Mouse (Mus musculus): Measurements from ENCODE around the gene Nxf1.

DNA sequence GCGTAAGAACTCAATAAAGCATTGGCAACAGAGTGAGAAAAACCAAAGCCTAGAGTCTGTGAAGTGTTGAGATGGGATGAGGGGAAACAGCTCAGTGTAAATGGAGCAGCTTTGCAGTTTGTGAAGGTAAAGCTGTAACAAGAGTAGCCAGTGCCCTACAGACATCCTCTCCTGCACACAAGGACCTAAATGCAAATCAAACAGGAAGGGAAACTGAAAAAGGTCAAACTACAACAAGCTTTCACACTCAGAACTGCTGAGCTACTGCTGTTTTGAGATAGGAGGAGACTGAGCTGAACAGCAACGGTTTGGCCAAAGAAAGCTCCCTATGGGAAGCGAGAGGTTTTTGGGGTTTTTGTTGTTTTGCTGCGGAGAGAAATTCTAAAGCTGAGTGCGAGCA lies 49.9 kb downstream of the Nxf1 start:
- TF ChIP-seq POLR2A (IDR thresholded peaks at IDR 0.05; ENCODE audit: borderline replicate concordance, low read depth, low read length) (no peak), CTCF (IDR thresholded peaks at IDR 0.05; ENCODE audit: low read depth, low read length) (no peak)

Measured in bone marrow macrophage, adult 2 months (primary cell).